Mouse (Mus musculus) G1E-ER4 (cell line): ENCODE data around the gene Gm340. TPM values are rescaled to one million over a fixed set of nuclear protein-coding genes. Genes with fewer than 3 reads are reported as not detected.

Experiments used
- GATA1 ChIP-seq: IDR thresholded peaks from one replicate; pipeline ENCODE4 v1.8.0; 2012; ENCODE audit warnings: low read length, inconsistent platforms
- polyA plus RNA-seq: library from polyadenylated mRNA; stranded (reverse); fragments of >175 nt; gene quantifications from 2 replicates; pipeline ENCODE4 v1.2.3, GENCODE M21; 2012

The Gm340 gene
- 0.79 and 2.4 TPM in 2 replicates for polyA plus RNA-seq

DNA sequence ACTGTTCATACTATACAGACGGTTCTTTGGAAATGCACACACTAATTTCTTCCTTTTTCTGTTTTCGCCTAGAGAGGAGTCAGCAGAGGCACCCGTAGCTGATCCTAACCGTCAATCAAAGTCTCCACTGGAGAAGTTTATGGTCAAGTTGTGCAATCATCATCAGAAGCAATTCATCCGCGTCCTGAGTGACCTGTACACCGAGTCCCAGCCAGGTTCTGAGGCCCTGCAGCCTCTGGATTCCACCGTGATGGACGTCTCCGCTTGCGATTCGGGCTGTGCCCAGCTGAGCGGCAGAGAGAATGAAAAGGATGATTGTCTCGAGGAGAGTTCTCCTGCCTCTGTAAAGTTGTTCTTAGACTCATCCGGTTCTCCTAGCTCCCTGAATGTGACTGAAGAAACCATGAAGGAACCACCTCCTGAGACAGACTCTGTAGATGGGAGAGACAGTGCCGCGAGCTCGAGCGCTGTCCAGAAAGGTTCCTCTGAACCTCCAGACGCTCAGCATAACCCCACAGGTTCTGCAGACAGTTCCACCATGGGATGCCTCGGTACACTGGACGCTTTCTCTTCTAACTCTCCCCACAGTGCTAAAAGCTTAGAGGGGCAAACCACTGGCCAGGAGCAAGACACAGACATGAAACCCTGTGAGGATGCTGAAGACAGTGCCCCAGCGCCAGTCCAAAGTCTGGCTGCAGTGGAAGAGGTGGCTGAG, at the start of gene Gm340:
Gene Gm340, plus strand, starts transcription at position 665 of the 715 bp plus-strand sequence.
- TF ChIP-seq GATA1 = no peak

DNA sequence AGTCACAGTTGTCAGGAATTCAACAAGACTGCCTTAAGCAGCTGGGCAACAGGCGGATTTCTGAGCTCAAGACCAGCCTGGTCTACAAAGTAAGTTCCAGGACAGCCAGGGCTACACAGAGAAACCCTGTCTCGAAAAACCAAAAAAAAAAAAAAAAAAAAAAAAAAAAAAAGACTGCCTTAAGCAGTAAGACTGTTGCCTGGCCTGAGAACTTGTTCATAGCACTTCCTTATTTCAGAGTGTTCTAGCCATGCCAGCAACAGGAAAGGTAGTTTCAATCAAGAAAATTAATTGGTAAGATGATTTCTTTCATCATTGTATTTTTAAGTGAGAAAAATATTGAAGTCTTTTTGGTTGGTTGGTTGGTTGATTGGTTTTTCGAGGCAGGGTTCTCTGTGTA, 48.1 kb upstream of the Gm340 start:
- TF ChIP-seq GATA1 = no peak

DNA sequence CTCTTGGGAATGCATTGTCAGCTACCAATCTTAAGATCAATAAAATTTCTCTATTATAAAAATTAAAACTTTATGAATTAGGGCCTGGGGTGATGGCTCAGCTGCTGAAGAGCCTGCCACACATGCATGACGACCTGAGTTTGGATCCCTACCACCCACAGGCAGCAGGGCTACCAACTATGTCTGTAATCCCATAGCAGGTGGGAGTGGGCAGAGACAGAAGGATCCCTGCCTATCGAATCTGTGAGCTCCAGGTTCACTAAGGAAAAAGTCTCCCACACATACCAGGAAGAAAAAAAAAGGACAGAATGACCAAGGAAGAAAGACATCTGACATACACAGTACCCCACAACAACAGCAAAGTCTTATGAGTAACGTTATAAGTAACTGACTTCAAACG, 25.2 kb upstream of the Gm340 start:
- no peak for TF ChIP-seq GATA1

DNA sequence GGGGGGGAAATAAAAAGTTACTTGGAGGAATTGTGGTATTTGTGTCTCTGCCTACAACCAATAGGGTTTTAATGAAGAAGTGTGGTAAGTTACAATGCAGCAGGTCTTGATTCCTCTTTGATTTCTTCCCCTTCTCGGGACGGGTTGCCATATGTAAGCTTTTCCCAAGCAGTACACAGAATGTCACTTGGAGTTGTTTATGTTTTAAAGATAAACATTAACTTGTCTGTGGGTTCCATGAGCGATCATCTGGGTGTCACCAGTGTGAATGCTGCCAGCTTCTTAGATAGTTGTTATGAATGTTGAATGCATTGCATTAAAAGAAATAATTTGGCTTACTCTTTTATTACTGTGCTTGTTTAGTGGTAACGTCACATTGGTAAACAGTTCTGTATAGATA, 24.7 kb upstream of the Gm340 start:
- TF ChIP-seq GATA1 = no peak

DNA sequence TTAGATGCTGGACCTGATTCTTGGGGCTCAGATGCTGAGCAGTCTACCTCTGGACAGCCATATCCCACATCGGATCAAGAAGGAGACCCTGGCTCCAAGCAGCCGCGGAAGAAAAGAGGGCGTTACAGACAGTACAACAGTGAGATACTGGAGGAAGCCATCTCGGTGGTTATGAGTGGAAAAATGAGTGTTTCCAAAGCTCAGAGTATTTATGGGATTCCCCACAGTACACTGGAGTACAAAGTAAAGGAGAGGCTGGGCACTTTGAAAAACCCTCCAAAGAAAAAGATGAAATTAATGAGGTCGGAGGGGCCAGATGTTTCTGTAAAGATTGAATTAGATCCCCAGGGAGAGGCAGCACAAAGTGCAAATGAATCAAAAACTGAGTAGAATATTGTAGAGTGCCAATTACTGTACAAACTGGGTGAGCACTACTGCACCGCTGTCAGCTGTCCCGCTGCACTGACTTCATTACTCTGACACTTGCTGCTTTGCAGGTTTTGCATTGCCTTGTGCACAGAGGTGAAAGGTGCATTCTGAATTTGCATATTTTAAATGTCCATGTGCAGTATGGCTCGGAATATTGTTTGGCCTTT, 23.2 kb upstream of the Gm340 start:
- TF ChIP-seq GATA1 = no peak

DNA sequence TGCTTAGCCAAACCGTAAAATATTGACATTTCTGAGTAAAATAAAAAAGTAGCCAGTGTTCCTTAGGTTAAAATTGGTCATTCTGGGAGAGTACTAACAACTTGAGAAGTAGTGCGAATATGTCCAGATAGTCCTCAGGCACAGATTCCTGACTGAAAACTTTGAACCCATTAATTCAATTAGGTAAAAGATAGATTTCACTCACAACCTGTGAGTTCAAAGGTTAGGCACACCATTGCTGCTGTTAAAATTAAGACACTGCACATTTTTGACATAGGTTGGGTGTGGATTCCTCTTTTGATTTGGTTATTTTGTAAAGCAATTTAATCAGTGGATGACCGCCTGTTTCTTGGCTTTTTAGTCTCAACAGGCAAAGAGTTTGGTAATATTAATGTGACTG, 21.3 kb upstream of the Gm340 start:
- no peak for TF ChIP-seq GATA1

DNA sequence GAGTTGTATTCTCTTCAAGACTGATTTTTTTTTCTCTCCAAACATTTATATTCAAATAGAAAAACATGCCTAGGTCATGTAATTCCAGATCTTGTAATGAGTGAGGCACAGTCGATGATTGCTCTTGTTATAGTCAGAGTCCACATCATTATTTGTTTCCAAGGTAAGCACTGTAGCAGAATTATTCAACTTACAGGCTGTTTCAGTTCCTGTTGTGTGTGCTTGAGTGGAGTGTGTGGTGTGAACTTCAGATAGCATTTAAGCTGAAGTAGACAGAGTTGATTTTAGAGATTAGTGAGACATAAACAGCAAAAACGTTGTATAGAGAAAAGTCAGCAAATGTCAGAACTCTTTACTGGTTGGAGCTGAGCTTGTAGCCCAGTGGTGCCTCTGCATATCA, 13.4 kb upstream of the Gm340 start:
- TF ChIP-seq GATA1 = no peak

DNA sequence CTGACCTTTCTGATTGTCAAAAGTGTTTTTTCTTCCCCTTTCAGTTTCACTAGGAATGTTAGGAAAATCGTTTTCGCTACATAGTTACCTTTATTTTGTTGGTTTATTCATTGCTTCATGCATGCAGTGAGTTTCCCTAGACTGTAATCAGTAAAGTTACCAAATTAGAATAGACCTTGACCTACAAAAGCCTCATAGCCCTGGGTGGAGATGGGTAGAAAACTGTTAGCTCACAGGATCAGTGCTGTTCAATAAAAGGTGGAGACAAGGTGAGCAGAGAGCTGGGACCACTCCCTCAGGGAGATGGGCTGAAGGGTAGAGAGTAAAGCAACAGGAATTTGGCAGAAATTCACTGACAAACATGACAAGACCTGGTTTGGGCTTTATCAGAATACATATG, 8.5 kb upstream of the Gm340 start:
- TF ChIP-seq GATA1 = no peak

DNA sequence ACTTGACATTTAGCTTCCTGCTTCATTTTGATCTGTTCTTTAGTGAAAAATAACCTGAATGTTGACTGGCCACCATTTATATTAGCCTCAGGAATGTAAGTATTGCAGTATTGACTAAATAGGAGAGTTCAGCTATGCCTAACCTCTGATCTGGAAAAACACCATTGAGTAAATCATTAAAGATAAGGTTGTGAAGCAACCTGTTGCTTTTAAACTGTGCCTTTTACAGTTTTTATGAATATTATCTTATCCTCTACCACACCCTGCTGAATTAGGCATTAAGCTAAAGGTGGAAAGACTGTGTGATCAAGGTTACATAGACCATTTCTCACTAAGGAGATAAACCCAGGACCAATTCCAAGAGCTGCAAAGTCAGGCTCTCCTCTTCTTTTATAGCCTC, 4.6 kb upstream of the Gm340 start:
- TF ChIP-seq GATA1 = no peak

DNA sequence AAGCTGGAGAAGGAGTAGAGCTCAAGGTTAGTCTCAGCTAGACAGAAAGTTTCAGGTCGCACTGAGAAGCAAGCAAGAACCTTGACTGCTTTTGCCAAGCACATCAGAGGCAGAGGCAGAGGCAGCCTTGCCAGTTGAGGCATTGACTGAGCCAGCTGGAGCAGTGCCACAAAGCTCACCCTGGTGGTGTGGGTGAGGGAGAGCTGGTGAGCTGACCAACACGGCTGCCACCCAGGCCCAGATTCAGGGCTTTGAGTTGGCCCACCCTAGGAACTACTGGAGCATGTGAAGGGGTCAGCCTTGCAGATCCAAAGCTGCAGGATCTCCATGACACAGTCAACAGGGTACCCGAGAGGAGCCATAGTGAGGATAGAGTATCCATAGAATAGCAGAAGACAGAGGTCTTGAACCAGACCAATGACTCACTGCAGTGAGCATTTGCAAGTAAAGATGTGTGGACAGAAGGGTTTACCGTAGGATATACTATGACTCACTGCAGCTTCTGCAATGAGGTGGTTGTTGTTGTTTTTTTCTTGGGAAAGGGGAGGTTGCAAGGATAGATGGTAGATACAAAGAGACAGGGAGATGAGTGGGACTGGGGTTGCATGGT, 2.8 kb upstream of the Gm340 start:
- no peak for TF ChIP-seq GATA1

DNA sequence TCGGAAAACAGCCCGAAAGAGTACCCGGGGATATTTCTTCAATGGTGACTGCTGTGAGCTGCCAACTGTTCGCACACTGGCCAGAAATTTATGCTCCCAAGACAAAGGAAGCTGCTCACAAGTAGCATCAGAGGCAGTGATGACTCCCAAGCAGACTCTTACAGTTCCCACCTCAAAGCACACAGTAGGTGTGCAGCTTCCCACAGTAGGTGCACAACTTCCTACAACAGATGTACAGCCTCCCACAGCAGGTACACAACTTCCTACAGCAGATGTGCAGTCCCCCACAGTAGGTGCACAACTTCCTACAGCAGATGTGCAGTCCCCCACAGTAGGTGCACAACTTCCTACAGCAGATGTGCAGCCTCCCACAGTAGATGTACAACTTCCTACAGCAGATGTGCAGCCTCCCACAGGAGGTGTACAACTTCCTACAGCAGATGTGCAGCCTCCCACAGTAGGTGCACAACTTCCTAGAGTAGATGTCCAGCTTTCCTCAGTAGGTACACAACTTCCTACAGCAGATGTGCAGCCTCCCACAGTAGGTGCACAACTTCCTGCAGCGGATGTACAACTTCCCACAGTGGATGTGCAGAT, 846 bp downstream of the Gm340 start:
- no peak for TF ChIP-seq GATA1

DNA sequence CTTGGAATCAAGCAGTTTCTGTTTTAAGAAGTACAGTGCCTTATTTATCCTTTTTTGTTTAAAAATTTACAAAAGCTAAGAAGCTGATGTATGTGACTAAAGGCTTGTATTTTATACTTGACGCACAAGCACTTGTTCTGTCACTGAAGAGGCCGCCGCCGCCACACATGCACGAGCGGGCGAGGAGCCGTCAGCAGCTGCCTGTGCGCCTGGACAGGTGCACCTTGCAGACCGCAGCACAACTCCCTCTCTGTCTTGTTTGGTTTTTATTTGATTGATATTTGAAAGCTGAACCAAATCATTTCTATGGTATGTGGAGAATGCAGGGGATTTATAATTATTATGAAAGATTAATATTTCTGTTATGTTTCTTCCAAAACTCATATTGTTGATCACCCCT, 4.6 kb downstream of the Gm340 start:
- no peak for TF ChIP-seq GATA1

DNA sequence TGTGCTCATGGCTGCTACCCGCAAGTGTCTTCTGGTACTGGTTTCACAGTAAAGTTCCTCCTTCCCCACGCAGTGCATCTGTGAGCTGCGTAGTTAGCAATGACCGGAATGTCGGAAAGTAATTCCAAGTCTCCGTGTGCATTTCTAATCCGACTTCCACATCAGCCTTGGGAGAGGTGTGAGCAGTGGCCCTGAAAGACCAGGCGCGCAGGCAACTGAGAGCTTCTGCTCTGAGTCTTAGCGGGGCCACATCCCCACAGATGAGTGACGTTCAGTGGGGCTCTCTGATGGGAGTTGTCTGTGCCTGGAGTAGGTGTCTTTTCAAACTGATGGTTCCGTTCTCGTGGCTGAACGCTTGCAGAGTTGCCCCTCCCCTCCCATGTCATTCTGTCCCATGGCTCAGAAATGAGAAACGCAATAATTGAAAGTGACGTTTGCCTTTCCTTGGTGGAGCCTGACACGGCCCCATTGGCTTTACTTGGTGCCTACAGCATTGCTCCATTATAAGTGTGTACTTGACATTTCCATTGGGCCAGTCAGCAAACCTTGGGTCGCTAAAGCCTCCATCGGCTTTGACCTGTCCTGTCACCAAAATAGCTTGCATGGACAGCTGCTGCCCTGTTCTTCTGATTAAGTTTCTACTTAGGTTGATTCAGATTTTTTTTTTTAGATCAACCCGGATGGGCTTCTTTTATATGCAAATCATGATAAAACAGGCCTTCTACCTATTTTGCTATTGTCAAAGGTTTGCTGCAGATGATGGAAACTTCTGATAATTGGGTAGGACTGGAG, 5.5 kb downstream of the Gm340 start:
- no peak for TF ChIP-seq GATA1

DNA sequence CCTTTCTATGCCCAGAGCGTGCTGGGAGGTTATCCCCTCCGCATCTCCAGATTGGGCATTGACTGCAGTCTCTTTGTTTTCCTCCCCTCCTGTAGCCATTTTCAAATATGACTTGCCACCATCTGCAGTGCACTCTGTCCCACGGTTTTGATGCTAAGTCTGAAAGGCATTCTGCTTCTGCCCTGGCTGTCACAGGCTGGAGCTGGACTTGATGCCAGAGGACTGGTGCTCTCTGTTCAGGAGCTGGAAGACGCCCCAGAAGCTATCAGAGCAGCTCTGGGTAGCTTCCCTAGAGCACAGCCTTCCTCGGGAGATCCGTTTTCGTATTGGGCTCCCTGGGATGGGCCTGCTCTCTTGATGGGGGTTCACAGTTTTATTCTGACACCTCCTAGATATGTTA, 6.9 kb downstream of the Gm340 start:
- TF ChIP-seq GATA1 = no peak

DNA sequence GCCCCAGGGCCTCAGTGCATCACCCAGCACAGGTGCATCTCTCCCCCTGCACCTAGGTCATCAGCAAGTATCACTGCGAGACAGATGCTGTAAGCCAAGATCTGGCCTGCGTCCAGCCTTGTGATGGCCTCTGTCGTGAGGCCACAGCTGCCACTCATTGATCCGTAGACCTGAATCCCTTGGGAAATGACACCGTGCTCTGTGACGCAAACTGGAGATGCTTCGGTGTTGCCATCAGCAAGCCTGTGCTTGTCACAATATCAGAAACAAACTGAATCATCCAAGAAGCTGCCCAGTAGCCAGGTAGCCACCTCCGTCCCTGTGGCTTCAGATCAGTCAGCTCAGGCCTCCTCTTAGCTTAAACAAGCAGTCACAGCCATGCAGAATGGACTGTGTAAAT, 7.5 kb downstream of the Gm340 start:
- TF ChIP-seq GATA1 = no peak

DNA sequence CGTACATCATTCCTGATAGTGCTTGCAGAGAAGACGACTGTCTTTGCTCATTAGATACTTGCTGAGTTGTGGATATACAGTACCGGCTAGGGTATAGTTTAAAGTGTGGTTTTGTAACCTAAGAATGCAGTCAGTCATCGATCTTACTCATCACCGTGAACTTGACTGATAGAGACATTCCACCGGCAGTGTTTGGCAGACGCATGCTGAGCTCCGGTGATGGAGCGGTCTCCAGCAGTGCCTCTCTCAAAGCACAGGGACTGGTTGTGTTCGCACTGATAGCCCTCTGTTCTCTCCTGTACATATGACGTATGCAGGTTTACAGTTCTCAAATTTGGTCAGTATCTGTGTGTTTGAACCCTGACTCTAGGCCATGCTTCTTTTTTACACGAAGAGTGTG, 9.6 kb downstream of the Gm340 start:
- TF ChIP-seq GATA1 = no peak
